Mouse (Mus musculus) layer of hippocampus, adult 9-10 months (tissue): ENCODE measurements around the gene Pdzk1.

Source experiments
- DNase-seq: peaks from one replicate; pipeline ENCODE4 v3.0.0; 2022; ENCODE audit warnings: low spot score

Gene Pdzk1

DNA sequence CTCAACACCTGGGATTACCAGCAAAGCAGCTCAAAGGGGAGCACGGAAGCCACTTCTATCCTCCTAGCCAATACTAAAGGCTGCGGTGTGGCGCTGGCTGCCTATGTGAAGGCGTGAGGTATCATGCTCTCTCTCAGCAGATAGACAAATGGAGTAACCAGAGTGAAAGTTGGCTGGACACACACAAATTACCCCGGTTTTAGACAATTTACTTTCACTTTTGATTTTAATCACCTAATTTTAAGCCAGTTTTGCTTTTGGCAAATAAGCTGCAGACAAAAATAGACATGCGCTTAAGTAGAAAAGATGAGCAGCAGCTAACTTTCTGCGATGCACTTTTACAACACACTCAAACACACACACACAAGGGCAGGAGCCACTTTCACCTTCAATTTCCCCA, 54.6 kb downstream of the Pdzk1 start:
- DNase-seq, result no peak

- DNase-seq, result no peak
Measured at GRCm38 (mm10) chr3:96902336-96902999, 73.4 kb downstream of the Pdzk1 start.

DNA sequence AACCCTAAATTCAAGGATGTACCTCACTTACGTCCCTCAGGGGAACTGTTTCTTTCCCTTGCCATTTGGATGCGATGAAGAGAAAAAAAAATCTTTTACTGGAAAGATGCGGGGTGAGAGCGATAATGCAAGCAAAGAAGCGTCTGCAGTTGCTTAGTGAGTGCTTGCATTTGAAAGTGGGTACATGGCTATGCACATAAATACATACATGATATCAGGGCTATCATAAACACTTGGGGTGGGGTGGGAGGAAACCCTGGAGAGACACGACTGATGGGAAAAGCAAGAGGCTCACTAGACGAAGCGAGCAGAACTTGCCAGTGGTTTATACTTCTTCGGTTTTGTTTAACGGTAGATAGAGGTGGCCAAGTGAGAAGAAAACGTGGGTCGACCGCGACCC, 75.3 kb downstream of the Pdzk1 start, which contains the start of gene Gja5:
TSS of gene Gja5 (plus strand) at position 301 of the 400 bp plus-strand sequence.
- no peak for DNase-seq

- peak; percentile 80 for DNase-seq
Measured at GRCm38 (mm10) chr3:96904851-96905541, 75.9 kb downstream of the Pdzk1 start, which contains the start of gene Gpr89. Gene Gpr89, minus strand, starts transcription at chr3:96905346.

DNA sequence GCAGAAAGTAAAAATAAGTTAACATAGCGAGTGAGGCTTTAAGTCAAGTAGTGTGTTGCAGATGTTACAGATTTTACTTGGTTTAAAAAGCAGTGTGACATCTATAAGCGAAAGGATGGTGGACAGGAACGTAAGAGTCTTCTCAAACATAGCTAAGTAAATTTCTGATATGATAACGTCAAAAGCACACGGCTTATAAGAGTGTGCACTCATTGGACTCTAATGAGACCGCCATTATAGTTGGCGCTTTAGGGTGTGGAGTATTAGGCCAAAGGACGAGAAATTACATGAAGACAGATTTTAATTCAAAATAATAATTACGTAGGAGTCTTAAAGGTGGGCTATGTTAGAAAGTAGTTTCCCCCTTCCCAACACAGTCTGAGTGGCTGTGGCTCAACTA, 76.5 kb downstream of the Pdzk1 start:
- no peak for DNase-seq
